Mouse (Mus musculus) spleen, adult 18-20 months (tissue): ENCODE results near the gene Prkrip1.
"Not testable (repeated sequence)": the region's sequence is repeated elsewhere in the genome, so short reads cannot be mapped to it uniquely, and the experiment has no call there.

Source experiments
- DNase-seq, 2 experiments: peaks; one replicate each; pipeline ENCODE4 v3.0.0; 2022; ENCODE audit warnings: mixed read lengths in 2 of 2

The Prkrip1 gene

DNA sequence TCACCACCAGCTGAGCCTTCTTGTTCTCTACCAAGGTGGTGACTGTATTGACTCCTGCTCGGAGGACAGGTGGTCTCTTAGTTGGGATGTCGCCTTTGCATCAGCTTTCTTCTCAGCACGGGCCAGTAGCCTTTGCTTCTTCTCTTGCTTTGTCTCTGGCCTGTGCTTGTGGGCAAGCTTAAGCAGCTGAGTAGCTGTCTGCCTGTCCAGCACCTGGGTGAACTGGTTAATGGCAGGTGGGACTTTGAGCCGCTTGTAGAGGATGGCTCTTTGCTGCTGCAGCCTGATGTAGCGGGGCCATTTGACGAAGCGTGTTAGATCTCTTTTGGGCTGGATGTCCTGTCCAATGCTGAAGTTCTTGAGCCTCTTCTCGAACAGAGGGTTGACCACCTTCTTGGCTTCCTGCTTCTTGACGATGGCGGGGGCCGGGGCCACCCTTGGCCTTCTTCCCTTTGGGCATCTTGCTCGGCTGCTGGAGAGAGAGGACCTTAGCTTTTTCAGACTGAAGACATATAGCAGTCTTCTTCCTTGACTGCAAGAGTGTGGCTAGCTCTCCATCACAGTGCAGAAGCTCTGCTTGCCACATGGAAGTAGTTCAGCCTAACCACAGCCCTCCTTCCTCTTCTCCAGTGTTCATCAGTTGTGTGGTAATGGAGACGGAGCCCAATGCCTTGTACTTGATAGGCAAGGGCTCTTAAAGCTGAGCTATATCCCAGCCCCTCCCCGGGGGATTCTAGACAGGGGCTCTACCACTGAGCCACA, 12.8 kb upstream of the Prkrip1 start:
- not testable (repeated sequence) for DNase-seq

DNA sequence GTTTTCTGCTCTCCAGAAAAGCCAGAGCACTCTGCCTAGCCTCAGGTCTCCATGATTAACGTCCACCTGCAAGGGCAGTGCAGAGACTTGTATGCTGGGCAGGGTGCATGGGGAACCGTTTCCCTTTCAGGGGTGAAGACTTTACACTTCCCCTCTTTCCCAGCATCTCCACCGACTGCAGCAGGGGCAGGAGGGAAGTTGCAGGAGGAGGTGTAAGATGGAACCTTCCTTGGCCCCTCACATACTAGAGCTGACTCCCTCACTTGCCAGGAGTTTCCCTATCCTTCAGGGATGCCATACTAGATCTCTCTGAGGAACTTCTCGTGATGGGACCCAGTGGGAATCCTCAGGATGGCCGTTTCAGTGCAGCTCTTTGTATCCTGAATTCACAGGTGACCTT, 11.8 kb upstream of the Prkrip1 start:
- no peak for DNase-seq

- peak; percentile 16 to 65 for DNase-seq
These were observed 3.1 kb upstream of the Prkrip1 start for GRCm38 (mm10) chr5:136201832-136202231.

DNA sequence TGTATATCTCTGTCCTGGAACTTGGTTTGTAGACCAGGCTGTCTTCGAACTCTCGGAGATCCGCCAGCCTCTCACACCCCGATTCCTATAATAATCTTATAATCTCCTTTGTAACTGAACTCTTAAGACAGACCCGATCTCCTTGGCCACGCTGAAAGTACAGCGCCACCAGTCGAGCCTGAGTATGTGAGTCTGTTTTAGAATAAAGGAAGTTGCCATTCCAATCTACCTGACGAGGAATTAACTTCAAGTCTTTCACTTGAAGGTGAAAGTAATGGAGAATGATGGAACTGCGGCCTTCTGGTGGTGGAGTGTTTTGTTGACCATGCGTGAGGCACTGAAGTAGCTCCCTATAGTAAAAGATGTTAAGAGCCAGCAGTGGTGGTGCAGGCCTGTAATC, 763 bp upstream of the Prkrip1 start:
- DNase-seq, result peak in 1 of 2 experiments; percentile 27

- DNase-seq, result no peak
These were observed 6.9 kb downstream of the Prkrip1 start for GRCm38 (mm10) chr5:136191870-136192269.

DNA sequence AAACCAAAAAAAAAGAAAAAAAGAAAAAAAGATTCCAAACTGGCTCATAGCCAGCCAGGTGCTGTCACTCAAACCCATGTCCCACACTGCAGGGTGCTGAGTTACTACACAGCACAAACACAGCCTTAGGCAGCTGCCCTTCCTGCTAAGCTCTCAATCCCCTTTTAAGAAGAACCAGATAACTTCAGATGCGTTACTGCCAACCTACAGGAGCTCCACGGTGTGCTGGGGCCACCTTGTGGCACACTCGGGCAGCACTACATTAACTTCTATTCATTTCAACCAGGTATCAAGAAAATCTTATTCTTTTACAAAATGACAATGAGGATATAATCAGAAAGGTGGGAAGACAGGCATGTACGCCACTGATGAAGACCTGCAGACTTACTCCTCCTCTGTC, 12.0 kb downstream of the Prkrip1 start:
- peak; percentile 53 to 74 for DNase-seq

DNA sequence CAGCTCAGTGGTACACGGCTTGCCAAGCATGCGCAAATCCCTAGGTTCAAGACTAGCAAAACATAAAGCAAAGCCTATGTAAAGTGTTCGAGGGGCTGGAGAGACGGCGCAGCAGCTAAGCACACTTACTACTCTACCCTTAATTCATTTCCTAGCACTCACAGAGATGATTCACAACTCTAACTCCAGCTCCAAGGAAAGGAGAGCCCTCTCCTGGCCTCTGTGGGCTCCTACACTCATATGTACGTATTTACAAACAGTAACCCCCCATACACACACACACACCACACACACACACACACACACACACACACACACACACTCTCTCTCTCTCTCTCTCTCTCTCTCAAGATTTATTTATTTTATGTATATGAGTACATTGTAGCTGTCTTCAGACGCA, 15.0 kb downstream of the Prkrip1 start:
- DNase-seq, result no peak

DNA sequence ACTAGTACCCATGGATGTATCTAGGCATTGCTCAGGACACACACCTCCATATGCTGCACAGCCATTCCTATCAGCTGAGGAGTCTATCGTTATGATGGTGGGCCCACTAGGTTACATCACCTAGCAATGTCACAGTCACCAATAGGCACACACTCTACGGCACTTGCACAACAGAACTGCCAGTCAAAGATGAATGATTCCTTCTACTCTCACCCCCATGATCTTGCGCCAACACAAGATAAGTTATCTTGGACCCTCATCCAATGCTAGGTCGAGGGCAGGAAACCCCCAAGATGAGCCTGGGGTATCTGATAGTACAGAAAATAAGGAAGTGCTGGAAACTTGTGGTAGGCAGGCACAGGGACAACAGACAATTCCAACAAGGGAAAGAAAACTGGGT, 15.9 kb downstream of the Prkrip1 start:
- DNase-seq, result no peak

DNA sequence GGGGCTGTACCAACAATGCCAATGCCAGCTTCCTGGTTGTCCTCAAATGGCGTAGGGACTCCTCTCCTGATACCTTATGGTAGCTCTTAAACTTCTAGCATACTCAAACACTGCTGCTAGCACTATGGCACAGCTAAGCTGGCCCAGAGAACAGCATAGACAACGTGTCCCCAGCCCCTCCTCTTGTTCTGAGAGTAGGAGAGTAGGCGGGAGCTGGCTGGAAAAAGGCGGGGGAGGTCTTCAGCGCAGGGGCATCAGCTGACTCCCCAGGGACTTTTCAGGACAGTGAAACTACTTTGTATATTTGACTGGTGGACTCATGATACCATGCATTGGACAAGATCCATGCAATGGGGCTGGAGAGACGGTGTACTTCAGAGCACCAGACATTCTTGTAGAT, 16.7 kb downstream of the Prkrip1 start:
- DNase-seq, result no peak

DNA sequence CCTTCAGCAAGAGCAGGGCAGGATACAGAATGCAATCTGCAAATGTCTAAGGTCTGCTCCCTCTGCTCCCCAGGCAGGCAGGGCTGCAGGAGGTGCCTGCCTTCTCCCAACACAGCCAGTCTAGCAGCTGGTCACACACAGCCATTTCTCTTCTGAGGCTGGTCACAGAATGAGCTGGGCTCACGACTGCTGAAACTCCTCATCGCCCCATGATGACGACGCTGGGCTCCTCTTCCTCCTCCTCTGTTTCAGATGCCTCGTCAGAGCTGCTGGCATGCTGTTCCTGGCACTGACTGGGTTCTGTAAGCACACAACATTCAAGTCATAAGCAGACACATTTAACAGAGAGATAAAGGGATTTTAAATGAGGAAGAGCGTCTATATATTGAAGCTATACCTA, 17.6 kb downstream of the Prkrip1 start:
- no peak for DNase-seq

DNA sequence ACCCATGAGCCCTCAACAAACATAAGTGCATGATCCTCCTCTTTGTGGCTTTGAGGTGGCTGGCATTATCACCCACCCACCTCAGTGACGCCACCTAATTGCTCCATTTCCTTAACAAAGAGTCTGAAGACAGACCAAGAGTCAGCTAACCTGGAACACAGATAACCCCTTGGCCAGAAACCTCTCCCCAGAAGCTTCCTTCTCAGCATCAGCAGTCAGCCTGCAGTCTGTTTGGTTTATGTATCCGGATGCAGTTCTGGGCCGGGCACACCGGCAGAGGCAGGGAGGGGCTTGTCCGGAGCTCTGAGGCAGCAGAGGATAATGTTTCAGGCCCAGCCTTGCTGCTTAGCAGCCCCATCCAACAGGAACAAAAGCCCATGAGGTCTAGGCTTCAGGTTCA, 19.2 kb downstream of the Prkrip1 start:
- DNase-seq, result no peak

DNA sequence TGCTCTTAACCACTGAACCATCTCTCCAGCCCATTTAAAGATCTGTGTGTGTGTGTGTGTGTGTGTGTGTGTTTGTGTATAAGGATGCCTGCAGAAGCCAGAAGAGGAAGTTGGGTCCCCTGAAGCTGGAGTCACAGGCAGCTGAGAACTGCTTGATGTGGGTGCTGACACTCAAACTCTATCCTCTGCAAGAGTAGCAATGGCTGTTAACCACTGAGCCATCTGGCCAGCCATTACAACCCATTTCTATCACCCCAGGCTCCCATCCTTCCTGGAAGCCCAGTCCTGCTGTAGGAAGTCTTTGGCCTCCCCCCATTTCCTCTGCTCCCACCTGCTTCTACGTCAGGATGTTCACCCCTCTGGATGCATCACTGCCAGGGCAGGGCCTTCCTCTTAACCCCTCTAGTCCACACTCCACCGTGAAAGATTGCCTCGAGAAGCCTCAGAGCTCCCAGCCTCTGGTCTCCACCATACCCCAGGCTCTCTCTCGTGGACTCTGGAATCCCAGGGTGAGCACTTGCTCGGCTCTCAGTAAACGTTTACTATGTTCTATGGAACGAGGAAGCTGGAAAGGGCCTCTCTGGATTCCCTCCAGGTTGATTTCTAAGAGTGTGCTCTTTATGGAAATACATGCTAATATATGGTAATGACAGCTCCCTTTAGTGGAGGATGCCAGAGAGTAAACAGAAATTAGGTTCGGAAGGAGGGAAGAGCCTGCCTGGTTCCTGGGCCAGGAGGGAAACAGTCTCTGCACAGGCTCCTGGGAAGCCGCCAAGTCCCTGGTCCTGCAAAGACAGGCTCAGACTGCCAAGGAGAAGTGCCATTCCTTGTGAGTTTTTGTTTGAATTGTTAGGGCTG, 24.9 kb downstream of the Prkrip1 start:
- no peak for DNase-seq

GRCm38 (mm10) chr5:136172939-136173338, 25.8 kb downstream of the Prkrip1 start:
- no peak for DNase-seq

- peak in 1 of 2 experiments; percentile 27 for DNase-seq
These were observed 27.1 kb downstream of the Prkrip1 start for GRCm38 (mm10) chr5:136171363-136172341.

GRCm38 (mm10) chr5:136170512-136171362, 28.0 kb downstream of the Prkrip1 start, which contains the start of gene Orai2:
Gene Orai2, minus strand, starts transcription at chr5:136170713.
- DNase-seq, result peak; percentile 85 to 91

DNA sequence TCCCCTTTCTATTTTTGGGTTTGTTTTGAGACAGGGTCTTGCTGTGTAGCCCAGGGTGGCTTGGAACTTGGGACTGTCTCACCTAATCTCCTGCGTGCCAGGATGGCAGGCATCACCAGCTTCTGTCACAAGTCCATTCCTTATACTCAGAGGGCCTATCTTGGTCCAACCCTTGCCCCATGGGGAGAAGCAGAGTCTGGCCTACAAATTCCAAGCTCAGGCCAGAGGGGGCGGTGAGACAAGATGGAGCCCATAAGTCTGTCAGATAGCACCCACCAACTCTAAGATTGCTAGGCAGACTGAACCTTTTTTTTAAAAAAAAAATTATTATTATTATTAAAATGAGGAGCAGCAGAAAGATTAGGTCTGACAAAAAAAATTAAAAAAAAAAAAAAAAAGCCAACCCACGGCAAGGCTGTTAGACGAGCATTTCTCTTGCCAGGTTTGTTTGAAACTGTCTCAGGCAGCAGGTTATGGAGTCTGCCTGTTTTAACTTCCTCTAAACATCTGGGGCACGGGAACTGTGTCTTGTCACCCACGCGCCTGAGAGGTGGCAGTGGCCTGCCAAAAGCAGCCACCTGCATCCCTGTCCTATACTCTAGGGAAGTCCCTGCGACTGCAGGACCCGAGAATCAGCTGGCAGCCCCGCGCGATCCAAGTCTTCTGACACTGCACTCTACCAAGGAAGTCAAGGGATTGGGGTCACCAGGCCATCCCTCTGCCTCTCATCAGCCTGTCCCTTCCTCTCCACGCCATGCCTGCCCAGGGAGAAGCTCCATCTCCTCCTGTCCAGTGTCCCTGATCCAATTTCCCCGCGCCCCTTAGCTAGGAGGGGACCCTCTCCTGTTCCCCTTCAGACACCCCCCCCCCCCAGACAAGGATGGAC, 28.9 kb downstream of the Prkrip1 start:
- peak; percentile 51 to 57 for DNase-seq

- no peak for DNase-seq
These were observed 30.7 kb downstream of the Prkrip1 start for GRCm38 (mm10) chr5:136168071-136168470.

DNA sequence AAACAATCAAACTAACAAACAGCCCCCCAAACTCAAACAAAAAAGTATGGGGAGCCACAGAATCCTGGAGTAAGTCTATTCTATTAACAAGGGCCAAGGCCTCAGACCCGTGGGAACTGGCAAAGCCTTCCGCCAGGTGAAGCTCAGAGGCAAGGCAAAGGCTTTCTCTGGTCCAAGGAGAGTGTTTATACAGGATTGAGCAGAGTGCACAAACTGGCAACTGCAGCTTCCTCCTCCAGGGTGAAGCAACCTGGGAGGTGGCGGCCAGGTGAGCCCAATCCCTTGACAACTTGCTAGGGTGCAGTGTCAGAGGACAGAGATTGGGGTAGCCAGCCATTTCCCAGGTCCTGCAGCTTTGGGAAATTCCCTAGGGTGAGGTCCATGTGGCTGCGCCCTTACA, 31.5 kb downstream of the Prkrip1 start:
- no peak for DNase-seq

GRCm38 (mm10) chr5:136165246-136165645, 33.5 kb downstream of the Prkrip1 start:
- DNase-seq, result no peak

DNA sequence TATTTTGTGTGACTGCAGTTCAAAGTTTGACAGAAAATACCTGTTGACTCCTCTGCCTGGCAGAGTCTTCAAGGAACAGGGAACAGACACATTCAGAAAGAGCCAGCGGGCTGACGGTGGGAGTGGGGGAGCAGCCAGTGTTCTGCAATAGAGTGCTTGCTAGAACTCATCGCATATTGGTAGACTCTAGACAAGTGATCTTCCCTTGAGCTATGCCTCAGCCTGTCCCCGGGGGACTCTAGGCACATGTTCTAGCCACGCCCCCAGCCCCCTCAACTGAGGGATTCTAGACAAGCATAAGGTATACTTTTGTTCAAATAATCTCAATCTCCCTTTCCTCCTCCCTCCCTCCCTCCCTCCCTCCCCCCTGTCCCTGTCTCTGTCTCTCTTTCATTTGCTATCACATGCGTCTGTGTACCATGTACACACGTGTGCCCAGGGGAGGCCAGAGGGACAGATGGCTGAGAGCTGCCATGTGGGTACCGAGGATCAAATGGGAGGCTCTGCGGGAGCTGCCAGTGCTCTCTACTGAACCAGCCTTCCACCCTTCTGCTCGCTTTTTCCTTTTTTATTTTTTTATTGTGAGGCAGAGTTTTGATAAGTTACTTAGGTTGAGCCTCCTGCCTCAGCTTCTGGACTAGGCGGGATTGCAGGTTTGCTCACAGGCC, 34.8 kb downstream of the Prkrip1 start:
- DNase-seq, result no peak
